Mouse (Mus musculus): Measurements from ENCODE around the gene Milr1. TPM values are rescaled to one million over a fixed set of nuclear protein-coding genes. Genes with fewer than 3 reads are reported as not detected.

Gene Milr1
- polyA plus RNA-seq (2015; fragmentation: Nextera tagmentation; extraction: Ambion mirVana) = 0.65 and 0.79 TPM in 2 replicates

GRCm38 (mm10) chr11:106751039-106752018 lies at the start of gene Milr1:
Gene Milr1 (plus strand): TSS chr11:106751226.

GRCm38 (mm10) chr11:106750121-106750751 lies 790 bp upstream of the Milr1 start, which contains the start of gene Pecam1:
Gene Pecam1 (minus strand): TSS chr11:106750628.

DNA sequence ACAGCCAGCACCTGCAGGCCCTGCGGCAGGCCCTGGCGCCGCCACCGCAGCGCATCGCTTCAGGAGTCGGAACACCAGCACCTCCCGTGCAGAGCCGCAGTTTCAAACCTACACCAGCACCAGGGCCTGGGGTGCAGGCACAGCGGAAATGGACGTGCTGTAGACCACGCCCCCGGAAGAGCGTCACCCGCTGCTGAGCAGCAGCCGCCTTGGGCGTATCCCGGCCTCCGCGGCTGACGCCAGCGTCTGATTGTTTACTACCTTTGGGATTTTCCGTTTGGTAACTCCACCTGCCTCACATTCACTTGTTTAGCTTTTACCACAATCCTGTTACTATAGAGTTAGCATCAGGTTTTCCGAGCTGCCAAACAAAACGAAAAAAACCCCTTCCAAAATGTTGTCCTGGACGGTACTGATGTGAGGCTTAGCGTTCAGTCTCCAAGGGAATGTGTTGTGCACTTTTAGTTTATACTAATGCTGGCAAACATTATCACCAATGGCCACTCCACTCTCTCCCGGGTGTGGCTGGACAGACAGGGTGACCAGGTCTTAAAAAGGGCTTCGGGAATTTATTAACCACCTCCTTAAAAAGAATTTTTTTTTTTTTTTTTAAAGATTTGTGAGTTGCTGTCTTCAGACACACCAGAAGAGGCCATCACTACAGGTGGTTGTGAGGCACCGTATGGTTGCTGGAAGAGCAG lies 28.5 kb downstream of the Milr1 start, which contains the start of gene Polg2:
Gene Polg2, minus strand, starts transcription at position 150 of the 701 bp plus-strand sequence.

DNA sequence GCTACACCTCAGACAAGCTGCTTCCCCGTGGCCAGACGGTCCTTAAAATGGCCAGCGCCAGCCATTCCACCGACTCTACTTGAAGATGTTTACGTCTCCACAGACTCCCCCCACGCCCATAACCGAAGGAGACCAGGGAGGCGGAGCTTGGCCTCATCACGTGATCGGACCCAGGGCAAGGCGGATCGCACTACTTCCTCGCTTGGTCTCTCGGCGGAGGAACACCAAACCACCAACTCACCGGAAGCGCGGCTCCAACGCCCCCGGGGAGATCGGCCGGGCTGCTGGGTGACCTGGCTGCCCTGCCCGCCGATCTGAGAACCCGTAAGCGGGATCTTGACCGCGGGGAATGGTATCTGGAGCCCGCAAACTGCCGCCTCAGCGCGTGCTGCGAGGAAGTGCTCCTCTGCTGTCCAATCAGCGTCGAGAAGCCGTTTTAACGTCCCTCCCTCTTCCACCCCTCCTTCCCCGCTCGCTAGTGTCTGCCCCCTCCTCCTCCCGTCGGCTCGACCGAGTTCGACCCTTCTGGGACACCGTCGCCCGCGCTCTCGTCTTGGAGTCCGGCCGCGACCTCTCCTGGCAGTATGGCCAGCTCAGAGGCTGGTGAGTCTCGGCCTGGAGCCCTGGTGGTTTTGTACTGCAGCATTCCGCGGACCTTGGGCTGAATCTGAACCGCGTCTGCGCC lies 37.9 kb downstream of the Milr1 start, which contains the start of the genes Ddx5 and Cep95:
Gene Ddx5, minus strand, starts transcription at position 411 of the 685 bp plus-strand sequence.
Gene Cep95, plus strand, starts transcription at position 478 of the 685 bp plus-strand sequence.

Small RNA genes lying within 50 kb of the gene (microRNA-seq; reads per million reads assigned to microRNA genes)
- gene Gm25994 (not detected), gene Mir3064 (4.6 reads per million, percentile 10 among the genes with 10 or more reads in this experiment)

Other genes starting within 250 kb of the Milr1 start
- gene Tex2, start 137.8 kb upstream of the Milr1 start, polyA plus RNA-seq (2015; fragmentation: Nextera tagmentation; extraction: Ambion mirVana) = 31.1 and 34.2 TPM in 2 replicates
- gene Pecam1, start 598 bp upstream of the Milr1 start, polyA plus RNA-seq (2015; fragmentation: Nextera tagmentation; extraction: Ambion mirVana) = 11.0 and 11.9 TPM in 2 replicates
- gene Polg2, start 28.3 kb downstream of the Milr1 start, polyA plus RNA-seq (2015; fragmentation: Nextera tagmentation; extraction: Ambion mirVana) = 9.9 and 10.3 TPM in 2 replicates
- 229 and 248 TPM in 2 replicates for gene Ddx5, start 38.0 kb downstream of the Milr1 start, polyA plus RNA-seq (2015; fragmentation: Nextera tagmentation; extraction: Ambion mirVana)
- gene Cep95, start 38.0 kb downstream of the Milr1 start, polyA plus RNA-seq (2015; fragmentation: Nextera tagmentation; extraction: Ambion mirVana) = 8.8 and 9.8 TPM in 2 replicates
- 9.7 and 9.8 TPM in 2 replicates for gene Smurf2, start 169.5 kb downstream of the Milr1 start, polyA plus RNA-seq (2015; fragmentation: Nextera tagmentation; extraction: Ambion mirVana)
- 70.9 and 78.3 TPM in 2 replicates for gene Kpna2, start 248.3 kb downstream of the Milr1 start, polyA plus RNA-seq (2015; fragmentation: Nextera tagmentation; extraction: Ambion mirVana)